Mouse (Mus musculus): ENCODE results near the gene Cdx2.

The Cdx2 gene

GRCm38 (mm10) chr5:147260778-147261177 lies 46.3 kb downstream of the Cdx2 start:
- no peak for DNase-seq (ENCODE audit: low spot score in 2 of 2)

GRCm38 (mm10) chr5:147260189-147260588 lies 46.9 kb downstream of the Cdx2 start:
- DNase-seq (ENCODE audit: low spot score in 2 of 2), result no peak
